Mouse (Mus musculus): ENCODE data around the gene Fam155a. TPM values are rescaled to one million over a fixed set of nuclear protein-coding genes. Genes with fewer than 3 reads are reported as not detected.

Gene Fam155a
- polyA plus RNA-seq, 1 experiment from 2014 or later = 0.60 TPM

DNA sequence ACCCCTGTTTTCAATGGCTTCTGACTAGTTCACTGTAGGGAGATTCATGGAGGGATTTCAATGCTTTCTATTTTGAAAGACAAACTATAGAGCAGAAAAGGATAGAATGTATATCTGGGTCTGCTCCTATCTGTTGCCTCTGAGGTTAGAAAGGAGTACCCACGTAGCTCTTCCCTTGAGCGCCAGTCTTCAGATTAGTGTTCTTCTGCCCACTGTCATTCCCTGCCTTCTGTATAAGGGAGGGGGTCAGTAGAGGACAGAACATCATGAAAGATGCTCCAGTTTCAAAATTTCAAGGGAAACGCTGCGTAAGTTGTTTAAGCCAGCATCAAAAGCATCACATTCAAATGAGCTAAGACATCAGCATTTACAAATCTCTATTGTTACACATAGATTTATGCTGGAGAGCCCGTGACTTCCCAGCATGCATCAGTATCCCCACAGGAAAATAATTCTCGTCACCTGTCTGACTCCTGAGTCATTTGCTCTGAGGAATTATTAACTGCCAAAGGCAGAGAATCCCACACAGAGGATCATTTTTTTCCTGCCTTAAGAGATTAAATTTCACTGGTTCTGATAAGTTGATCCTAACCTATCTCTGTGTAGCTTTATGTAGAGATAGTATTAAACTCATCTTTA is 223.9 kb downstream of the Fam155a start:
- Histone ChIP-seq H3K9ac (no peak overlapping the region), H3K4me2 (no peak overlapping the region), H3K27me3 (no peaks in the 10 kb centered on the region), H3K4me1 (no peaks in the 10 kb centered on the region), H3K36me3 (no peaks in the 10 kb centered on the region), H3K27ac (no peak overlapping the region), H3K4me3 (replicated peaks) (no peak overlapping the region), H3K9me3 (replicated peaks) (no peaks in the 10 kb centered on the region)
- 68% methylated on average over 6 of the region's 6 CpGs for WGBS
- ATAC-seq (replicated peaks; ENCODE audit: low FRiP score) = no peak

DNA sequence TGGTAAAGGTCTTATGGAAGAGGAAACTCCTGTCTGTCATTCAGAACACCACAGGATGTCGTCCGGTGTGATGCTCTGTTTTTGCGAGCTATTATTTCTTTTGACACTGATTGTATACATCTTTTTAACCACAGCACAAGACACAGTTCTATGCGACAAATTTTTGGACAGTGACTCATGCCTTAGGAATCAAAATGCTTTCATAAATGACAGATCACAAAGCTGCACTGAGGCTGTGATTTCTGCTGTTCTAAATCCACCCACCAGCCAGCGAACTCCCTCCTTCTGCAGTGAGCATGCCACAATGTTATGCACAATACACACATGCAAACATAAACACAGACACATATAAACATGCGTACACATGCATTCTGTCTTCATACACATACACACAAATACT is 224.5 kb downstream of the Fam155a start:
- Histone ChIP-seq H3K36me3 (no peaks in the 10 kb centered on the region), H3K4me1 (no peaks in the 10 kb centered on the region), H3K9ac (no peak overlapping the region), H3K4me2 (no peak overlapping the region), H3K27me3 (no peaks in the 10 kb centered on the region), H3K9me3 (replicated peaks) (no peaks in the 10 kb centered on the region), H3K4me3 (replicated peaks) (no peak overlapping the region), H3K27ac (no peak overlapping the region)
- WGBS = 71% methylated on average over 6 of the region's 6 CpGs
- ATAC-seq (replicated peaks; ENCODE audit: low FRiP score) = no peak

DNA sequence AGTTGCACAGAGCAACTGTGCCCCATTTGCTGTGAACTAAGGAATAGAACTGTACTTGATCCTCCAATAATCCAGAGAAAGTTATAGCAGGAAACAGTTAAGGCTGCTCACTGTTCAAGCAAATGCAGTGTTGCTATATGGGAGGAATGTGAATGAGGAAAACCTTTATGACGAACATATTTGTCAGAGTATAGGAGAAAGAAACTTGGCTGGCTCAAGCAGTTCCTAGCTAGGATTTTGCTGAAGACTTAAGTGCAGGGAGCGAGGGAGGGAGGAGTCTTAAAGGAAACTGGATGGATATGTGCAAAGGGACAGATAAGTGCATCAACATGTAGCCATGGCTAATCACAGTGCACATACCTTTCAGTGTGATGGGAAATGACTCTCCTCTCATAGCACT is 225.3 kb downstream of the Fam155a start:
- Histone ChIP-seq H3K4me3 (replicated peaks) (no peak overlapping the region), H3K4me2 (no peak overlapping the region), H3K9ac (no peak overlapping the region), H3K4me1 (no peaks in the 10 kb centered on the region), H3K27me3 (no peaks in the 10 kb centered on the region), H3K36me3 (no peaks in the 10 kb centered on the region), H3K9me3 (replicated peaks) (no peaks in the 10 kb centered on the region), H3K27ac (no peak overlapping the region)
- no peak for ATAC-seq (replicated peaks; ENCODE audit: low FRiP score)
- WGBS = 70% methylated on average over 2 of the region's 2 CpGs

DNA sequence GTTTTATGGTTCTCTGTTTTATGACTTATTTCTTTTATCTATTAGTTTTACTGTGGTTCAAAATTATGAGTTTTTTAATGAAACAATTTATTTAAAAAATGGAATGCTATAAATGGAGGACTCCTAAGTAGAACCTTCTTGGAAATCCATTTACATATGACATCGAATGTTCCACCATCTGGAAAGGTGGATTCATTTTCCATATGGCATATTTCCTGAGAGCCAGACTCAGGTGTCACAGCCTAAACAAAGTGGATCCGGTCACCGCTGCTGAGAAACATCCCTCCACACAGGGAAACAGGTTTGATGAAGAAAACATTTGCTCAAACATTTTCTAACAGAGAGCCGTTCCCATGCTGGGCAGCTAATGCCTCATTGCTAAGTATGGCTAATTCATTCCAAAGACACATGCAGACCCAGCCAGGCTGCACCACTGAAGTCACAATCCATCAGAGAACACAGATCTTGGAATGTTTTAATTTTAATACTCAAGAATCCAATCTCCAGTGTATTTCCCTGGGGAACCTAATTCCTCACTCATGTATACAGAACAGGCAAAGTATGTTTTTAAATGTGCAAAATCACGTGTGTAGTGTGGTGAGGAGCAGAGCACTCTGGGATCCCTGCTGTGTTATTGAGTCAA is 235.1 kb downstream of the Fam155a start:
- Histone ChIP-seq H3K9me3 (replicated peaks) (no peaks in the 10 kb centered on the region), H3K9ac (no peak overlapping the region), H3K36me3 (no peaks in the 10 kb centered on the region), H3K4me1 (no peaks in the 10 kb centered on the region), H3K4me2 (no peak overlapping the region), H3K27me3 (no peaks in the 10 kb centered on the region), H3K27ac (no peak overlapping the region), H3K4me3 (replicated peaks) (no peak overlapping the region)
- 83% methylated on average over 5 of the region's 5 CpGs for WGBS
- ATAC-seq (replicated peaks; ENCODE audit: low FRiP score) = no peak

DNA sequence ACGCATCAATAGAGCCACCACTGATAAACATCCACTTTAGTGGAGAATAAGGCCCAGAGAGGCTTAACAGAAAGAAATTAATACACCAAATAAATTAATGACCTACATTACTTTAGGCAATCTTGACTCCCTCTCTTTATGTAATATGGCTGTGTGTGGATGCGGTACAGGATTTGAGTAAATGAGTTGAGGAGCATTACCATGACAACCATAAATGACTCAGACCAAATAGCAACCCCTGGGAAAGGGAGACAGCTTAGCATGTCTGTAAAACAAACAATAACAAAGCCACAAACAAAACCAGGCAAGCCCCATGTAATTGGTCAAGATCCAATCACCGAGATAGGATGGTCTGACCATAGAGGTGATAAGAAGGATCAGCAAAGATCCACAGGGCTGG is 244.4 kb downstream of the Fam155a start:
- no peak overlapping the region for H3K27ac ChIP-seq
- H3K9ac ChIP-seq = no peak overlapping the region
- no peaks in the 10 kb centered on the region for H3K36me3 ChIP-seq
- no peak overlapping the region for H3K4me3 ChIP-seq (replicated peaks)
- WGBS = 85% methylated on average over 3 of the region's 3 CpGs
- no peaks in the 10 kb centered on the region for H3K4me1 ChIP-seq
- no peak overlapping the region for H3K4me2 ChIP-seq
- no peaks in the 10 kb centered on the region for H3K9me3 ChIP-seq (replicated peaks)
- no peaks in the 10 kb centered on the region for H3K27me3 ChIP-seq
- no peak for ATAC-seq (replicated peaks; ENCODE audit: low FRiP score)

DNA sequence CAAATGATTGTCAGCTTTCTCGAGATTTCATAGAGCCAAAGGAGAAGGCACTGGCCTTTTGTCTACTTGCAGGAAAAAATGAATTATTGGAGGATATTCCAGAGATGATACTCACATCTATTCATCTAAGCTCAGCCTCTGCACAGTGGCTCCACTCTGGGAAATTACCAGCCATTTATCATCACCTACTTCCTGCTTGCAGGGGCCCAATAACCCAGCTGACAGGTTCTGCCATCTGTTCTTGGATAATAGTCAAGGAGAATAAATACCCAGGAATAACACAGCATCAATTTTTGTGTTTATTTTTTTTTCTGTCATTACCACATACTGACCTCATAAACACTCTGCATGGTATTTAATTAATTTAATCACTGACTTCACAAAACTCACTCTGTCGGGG is 249.4 kb downstream of the Fam155a start:
- Histone ChIP-seq H3K36me3 (no peaks in the 10 kb centered on the region), H3K9me3 (replicated peaks) (no peaks in the 10 kb centered on the region), H3K9ac (no peak overlapping the region), H3K27me3 (no peaks in the 10 kb centered on the region), H3K4me2 (no peak overlapping the region), H3K27ac (no peak overlapping the region), H3K4me3 (replicated peaks) (no peak overlapping the region), H3K4me1 (no peaks in the 10 kb centered on the region)
- ATAC-seq (replicated peaks; ENCODE audit: low FRiP score) = no peak
- 66% methylated on average over 2 of the region's 2 CpGs for WGBS

DNA sequence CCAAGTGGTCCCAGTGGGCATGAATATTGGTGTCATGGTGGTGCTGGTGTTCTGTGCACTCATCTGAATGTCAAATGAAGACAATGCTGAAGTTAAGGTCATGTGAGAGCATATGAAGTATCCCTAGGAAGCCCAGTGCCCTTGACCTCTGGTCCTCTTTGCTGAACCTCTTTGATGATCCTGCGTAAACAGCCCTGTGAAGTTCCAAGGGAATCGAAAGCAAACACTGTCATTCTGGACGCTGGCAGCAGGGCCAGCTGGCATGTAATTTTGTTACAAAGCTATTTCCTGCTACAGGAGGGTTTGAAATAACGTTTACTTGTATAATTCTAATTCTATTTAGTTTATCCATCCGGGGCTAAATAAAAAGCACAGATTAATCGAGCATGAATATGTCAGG is 270.2 kb downstream of the Fam155a start:
- no peaks in the 10 kb centered on the region for H3K36me3 ChIP-seq
- H3K9ac ChIP-seq = no peak overlapping the region
- whole genome bisulfite sequencing = 35% methylated on average over 6 of the region's 6 CpGs
- H3K27me3 ChIP-seq = no peaks in the 10 kb centered on the region
- H3K9me3 ChIP-seq (replicated peaks) = no peaks in the 10 kb centered on the region
- ATAC-seq (replicated peaks; ENCODE audit: low FRiP score) = no peak
- no peak overlapping the region for H3K4me2 ChIP-seq
- H3K4me1 ChIP-seq = 0 out of 2 replicates have a peak, but pooled peaks cover 5% of the 10 kb centered on the region
- no peak overlapping the region for H3K27ac ChIP-seq
- H3K4me3 ChIP-seq (replicated peaks) = no peak overlapping the region

DNA sequence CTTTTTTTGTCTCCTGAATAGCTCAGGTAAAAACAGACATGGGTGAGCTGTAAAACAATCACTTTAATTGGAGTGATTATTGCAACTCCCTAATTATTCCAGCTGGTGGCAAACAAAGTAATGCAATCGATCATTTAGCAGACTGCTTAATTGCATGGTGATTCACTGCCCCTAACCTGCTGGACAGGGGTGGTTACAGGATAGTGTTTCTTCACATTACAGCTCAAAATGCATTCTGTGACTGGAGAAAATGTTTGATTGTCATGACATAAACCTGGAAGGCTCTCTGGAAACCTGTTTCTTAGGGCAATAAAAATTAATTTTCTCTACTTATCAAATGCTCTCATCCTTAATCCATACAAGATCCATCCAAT is 276.7 kb downstream of the Fam155a start:
- 0 out of 2 replicates have a peak, but pooled peaks have one; percentile 40 for ATAC-seq (replicated peaks; ENCODE audit: low FRiP score)
- no peaks in the 10 kb centered on the region for H3K4me1 ChIP-seq
- no peak overlapping the region for H3K4me3 ChIP-seq (replicated peaks)
- no peaks in the 10 kb centered on the region for H3K27me3 ChIP-seq
- H3K9me3 ChIP-seq (replicated peaks) = no peaks in the 10 kb centered on the region
- no peaks in the 10 kb centered on the region for H3K36me3 ChIP-seq
- no peak overlapping the region for H3K27ac ChIP-seq
- WGBS = 17% methylated on average over 1 of the region's 1 CpGs
- no peak overlapping the region for H3K9ac ChIP-seq
- no peak overlapping the region for H3K4me2 ChIP-seq

DNA sequence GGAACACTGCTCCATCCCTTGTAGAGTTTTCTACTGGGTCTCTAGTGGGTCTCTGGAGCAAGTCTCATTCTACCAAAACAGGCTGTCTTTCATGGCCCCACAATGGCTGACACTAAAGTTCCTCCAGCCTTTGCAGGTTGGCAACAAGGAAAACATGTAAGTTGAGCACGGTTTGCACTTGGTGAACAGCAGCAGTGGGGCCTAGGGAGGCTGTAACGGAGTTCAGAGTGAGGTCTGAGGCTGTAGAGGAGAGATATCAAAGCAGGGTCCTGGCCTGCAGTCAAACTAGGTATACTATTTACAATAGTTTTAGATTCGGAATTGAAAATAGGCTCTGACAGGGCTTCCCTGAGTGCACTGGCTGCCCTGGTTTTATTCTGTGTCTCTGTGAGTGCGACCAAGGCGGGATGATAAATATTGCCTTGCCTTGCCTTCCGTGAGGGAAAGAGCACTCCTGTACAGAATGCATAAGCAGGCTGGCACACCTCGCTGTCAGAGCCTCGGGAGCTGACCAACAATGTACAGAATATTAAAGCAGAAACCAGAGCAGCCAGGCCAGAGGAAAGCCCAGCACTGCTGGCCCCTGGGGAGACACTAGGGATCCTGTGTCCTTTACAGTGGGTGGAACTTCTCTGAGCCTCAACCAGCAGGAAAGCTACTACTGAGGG is 277.3 kb downstream of the Fam155a start:
- no peak overlapping the region for H3K4me2 ChIP-seq
- WGBS = 25% methylated on average over 8 of the region's 8 CpGs
- H3K27ac ChIP-seq = no peak overlapping the region
- no peaks in the 10 kb centered on the region for H3K27me3 ChIP-seq
- H3K4me3 ChIP-seq (replicated peaks) = no peak overlapping the region
- H3K9me3 ChIP-seq (replicated peaks) = no peaks in the 10 kb centered on the region
- ATAC-seq (replicated peaks; ENCODE audit: low FRiP score) = peak; percentile 46; the same call in 1 of the 2 replicates
- H3K36me3 ChIP-seq = no peaks in the 10 kb centered on the region
- no peak overlapping the region for H3K9ac ChIP-seq
- no peaks in the 10 kb centered on the region for H3K4me1 ChIP-seq

DNA sequence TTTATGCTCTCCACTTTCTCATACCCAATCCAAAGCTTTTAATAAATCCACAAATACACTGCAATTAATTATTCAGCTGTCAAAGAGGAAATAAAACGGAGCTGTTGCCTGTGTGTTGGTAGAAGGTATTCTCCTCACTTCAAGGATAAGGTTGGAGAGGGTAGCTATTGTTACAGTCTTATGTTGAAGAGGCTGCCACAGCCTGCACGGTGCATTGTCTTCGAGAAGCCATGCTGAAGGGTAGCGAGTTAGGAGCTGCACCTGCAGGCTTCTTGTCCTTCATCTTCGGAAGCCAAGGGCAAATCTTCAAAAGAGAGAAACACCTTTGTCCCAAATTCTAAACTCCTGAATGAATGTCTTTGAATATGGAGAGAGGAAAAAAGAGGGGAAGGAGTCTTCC is 288.4 kb downstream of the Fam155a start:
- no peak for ATAC-seq (replicated peaks; ENCODE audit: low FRiP score)
- Histone ChIP-seq H3K4me3 (replicated peaks) (no peak overlapping the region), H3K4me1 (no peaks in the 10 kb centered on the region), H3K27me3 (no peaks in the 10 kb centered on the region), H3K9me3 (replicated peaks) (no peaks in the 10 kb centered on the region), H3K9ac (no peak overlapping the region), H3K36me3 (no peaks in the 10 kb centered on the region), H3K27ac (no peak overlapping the region), H3K4me2 (no peak overlapping the region)
- WGBS = 79% methylated on average over 5 of the region's 5 CpGs

DNA sequence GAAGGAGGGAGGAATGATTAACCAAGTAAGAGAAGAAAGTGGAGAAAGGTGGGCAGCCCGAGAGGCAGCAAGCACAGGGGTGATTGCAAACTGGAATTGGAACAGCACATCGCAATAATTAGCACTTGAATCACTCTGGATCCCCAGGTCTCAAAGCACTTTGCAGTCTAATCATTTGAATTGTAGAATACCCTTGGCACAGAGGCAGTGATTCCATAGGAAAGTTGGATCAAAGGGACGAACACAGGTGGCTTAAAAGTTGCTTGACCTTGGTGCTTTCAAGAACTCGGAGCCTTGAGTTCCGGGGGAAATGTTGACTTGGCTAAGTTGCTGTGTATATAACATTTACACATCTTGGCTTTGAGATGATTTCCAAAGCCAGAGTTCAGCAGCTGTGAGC is 299.7 kb downstream of the Fam155a start:
- WGBS = 57% methylated on average over 5 of the region's 5 CpGs
- ATAC-seq (replicated peaks; ENCODE audit: low FRiP score) = no peak
- H3K4me3 ChIP-seq (replicated peaks) = no peak overlapping the region
- H3K4me1 ChIP-seq = no peaks in the 10 kb centered on the region
- H3K27me3 ChIP-seq = no peaks in the 10 kb centered on the region
- no peaks in the 10 kb centered on the region for H3K9me3 ChIP-seq (replicated peaks)
- H3K4me2 ChIP-seq = no peak overlapping the region
- H3K36me3 ChIP-seq = no peaks in the 10 kb centered on the region
- no peak overlapping the region for H3K27ac ChIP-seq
- no peak overlapping the region for H3K9ac ChIP-seq

DNA sequence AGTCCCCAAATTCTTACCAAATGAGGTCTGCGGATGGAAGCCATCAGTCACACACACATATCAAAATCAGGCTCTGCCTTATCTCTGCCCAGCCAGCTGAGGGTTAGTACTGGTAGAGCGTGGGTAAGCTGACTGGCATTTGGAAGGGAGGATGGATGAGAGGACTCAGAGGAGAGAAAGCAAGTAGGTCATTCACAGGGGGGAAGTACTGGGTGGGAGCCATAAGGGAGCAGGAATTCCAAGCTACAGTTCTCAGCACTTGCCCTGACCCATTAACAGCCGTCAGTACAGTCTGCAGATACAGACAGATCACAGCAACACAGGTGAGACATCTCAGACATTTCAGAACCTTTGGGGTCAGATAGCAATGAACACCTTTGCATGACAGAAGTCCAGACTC is 300.8 kb downstream of the Fam155a start:
- 81% methylated on average over 3 of the region's 3 CpGs for whole genome bisulfite sequencing
- no peak for ATAC-seq (replicated peaks; ENCODE audit: low FRiP score)

More for the DNA sequence above, 300.8 kb downstream of the Fam155a start:
- Histone ChIP-seq H3K9me3 (replicated peaks) (no peaks in the 10 kb centered on the region), H3K4me3 (replicated peaks) (no peak overlapping the region), H3K27ac (no peak overlapping the region), H3K27me3 (no peaks in the 10 kb centered on the region), H3K4me2 (no peak overlapping the region), H3K36me3 (no peaks in the 10 kb centered on the region), H3K4me1 (no peaks in the 10 kb centered on the region), H3K9ac (no peak overlapping the region)

Data from kidney, embryonic 15.5 days (tissue).